Mouse (Mus musculus) kidney, postnatal 10 days (tissue): ENCODE data around the gene 4930412O13Rik.

Source experiments
- DNase-seq: peaks from one replicate; pipeline ENCODE4 v3.0.0; 2021; ENCODE audit warnings: mixed read lengths

Gene 4930412O13Rik

DNA sequence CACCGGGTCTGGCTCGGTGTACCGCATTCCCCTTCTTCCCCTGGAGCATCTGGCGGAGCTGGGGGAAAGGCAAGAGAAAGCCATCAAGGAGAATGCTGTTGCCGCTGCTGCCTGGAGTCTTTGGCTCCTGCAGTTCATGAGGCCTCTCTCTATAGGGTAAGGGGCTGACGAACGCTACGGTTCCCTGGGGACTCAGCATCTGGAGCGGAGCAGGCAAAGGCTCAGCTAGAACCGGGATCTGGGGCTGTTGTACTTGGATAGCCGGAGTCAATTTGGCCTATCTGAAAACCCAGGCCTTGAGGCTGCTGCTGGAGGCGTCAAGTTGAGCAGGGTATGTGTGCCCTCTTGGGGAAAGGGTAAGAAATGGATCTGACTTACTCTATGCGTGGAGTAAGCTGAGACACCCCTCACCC is 565 bp downstream of the 4930412O13Rik start:
- DNase-seq = no peak

DNA sequence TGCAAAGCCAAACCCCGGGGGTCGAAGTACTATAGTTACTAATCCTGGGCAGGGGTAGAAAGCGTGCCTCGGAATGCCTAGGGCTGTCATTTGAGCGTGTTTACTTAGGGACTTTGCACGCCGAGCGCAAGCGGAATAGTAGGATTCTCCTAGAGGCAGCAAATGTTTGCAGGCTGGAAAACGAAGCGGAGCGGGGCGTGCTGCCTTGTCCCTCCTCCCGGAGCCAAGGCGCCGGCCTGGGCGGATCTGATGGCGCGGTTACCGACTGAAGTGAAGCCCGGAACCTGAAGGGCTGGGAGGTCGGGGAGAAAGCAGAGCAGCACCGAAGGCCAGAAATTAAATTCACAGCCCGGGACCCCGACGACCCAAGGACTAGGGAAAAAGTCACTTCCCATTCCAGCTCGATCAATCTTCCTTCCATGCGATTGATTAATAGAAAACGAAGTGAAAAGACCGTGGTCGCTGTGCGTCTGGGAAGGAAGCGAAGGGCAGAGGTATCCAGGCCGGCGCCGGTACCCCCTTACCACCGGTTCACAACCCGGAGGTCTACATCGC is 1.4 kb downstream of the 4930412O13Rik start:
- peak; percentile 61 for DNase-seq

DNA sequence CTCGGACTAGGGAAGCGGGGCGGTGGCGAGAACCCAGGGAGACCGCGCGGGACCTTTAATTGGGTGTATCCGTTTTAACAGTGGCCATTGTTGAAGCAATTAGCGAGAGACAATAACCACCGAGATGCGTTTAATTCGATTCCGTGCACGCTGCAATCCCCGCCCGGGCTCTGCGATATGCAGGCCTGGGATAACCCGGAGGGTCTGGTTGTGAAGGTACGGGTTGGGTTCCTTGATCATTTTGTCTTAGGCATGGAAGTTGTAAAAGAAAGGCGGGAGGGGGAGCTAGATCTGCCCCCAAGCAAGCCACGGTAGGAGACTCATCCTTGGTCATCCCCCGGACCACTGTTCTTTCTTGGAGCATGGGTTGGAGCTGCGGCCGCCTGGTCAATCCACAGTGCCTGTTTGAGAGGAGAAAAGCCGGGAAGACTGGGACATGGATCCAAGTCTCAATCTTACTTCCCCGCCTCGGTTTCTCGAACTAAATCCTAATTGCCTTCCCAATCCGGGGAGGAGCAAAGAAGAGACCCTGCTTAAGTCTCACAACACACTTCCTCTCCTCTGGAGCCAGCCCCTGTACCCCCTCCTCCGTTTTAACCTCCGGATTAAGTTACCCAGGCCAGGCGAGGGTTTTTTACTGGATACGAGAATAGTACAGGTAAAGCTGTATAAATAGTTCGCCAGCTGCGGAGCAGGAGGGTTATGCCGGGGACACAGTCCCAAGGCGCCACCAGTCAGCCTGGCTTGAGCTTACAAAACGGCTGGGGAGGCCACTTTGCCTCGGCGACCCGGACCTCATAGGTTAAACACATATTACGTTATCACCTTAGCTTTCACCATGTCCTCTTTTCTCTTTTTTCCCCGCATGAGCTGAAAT is 2.1 kb downstream of the 4930412O13Rik start:
- peak; percentile 35 for DNase-seq

DNA sequence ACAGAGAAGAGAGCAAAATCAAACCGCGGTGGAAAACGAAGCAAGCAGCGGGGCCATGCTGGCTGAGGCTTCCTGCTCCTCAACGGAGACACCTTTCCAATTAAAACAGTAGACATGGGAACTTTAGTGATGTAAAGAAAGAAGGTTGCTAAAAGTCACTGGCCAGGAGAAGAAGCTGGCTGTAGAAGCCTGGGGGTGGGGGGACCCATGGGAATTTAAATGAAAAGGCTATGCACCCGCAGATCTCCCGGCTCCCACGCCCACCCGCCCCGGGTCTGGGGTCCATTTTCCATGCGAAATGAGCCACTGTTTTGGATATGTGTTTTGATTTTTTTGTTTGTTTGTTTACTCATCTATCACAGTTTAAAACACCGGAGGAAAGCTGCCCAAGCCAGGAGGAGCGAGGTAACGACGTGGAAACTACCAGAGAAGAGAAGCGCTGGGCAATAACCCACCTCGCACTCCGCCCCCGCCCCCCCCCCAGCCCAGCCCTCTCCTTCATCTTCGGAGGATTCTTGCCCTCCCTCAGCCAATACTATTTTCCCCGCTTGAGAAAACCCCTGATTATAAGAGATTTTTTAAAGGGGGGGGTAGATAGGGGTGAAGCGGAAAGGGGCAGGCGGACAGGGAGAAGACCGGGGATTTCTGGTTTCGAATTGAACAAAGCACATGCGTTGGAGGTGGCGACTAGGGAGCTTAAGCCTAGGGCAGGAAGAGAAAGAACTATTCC is 2.9 kb downstream of the 4930412O13Rik start:
- no peak for DNase-seq

DNA sequence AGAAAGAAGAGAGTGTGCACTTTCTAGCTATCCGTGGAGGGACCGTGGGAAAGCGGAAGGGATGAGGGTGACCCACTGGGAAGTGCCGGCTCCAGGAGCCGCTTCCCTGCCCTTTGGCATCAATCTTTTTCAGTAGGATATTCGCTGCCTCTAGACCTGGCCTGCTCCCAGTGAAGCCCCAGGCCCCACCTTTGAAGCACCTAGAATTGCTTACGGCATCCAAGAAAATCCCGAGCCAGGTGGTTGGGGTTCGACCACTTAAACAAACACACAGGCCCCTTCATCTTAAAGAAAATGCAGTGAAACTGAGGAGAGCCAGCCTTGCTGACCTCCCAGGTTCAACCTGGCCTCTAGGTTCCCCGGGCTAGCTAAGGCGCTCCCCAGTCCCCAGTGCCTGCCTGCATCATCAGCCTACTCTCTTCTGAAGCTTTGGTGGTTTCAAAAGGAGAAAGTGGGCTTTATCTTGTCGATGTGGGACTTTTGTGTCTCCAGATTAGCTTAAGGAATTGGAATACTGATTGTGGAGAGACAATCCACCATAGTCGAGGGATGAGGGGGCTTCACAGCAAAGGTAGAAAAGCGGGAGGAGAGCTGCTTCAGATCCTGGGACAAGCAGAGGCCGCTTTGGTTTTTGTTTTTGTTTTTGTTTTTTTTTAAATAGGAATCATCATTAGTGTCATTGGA is 3.6 kb downstream of the 4930412O13Rik start:
- no peak for DNase-seq

DNA sequence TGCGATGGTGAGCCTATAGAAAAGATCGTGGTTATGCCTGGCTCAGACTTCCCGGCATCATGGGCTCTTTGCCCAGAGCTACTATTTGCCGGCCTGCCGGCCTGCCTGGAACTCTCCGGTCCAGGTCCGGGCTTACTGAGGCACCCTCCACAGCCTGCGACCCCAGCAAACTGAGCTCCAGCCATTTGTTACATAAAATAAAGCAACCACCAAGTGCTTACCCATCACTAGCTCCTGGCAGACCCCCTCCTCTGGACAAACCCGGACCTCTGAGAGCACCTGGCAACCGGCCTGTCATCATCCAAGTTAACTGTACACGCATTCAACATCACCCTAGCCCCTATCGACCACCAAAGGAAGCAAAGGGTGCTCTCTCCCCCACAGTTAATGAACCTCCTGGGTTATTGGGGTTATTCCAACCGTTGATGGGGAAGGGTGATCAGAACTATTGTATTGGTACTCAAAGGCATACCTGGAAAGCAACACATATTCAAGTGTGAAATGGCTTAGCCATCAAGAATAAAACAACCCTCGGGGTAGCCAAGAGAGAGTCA is 4.2 kb downstream of the 4930412O13Rik start:
- DNase-seq = no peak

DNA sequence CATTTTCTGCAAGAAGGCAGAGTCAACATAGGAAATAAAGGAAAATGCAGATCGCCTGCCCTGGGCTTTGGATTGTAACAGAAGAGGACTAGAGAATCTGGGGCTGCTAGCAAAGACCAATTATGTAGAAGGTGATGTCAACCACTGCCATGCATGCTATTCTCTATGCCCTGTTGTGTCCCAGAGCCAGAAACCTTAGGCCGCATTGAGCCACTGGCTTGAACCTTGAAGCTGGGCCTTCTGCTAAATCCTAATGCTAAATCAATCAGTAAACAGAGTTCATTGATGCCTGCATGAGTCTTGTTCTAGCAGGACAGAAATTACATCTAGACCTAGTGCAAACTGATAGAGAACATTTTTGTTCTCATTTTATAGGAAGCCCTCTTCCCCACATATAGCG is 5.0 kb downstream of the 4930412O13Rik start:
- no peak for DNase-seq

DNA sequence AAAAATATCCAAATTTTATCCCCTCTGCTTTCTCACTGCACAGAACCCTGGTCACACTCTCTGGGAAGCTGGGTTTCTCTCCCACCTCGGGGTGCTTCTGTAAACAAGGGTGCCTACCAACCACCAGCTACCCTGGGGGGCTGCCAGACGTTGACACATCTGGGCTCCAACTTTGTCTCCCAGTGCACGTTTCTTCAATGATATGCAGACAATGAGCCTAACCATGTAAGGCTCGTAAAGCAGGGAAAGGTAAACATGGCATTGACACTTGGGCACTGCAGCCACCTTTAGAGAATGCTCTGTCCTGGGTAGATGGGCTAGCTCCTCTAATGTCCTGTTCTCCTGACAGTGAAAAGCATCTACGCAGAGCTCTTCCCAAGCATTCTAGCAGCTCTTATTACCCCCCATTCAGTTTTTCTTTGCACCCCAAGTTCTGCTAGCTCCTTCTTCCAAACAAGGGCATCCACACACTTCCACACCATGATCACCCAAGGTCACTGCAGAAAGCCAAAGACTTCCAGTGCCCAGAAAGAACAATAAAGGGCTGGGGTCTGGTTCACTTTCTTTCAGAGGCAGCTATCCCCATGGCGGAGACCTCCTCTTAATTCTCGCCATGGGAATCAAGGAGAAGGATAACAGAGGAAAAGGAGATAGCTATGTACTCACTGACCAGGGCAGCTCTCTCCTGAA is 6.0 kb downstream of the 4930412O13Rik start:
- DNase-seq = no peak

DNA sequence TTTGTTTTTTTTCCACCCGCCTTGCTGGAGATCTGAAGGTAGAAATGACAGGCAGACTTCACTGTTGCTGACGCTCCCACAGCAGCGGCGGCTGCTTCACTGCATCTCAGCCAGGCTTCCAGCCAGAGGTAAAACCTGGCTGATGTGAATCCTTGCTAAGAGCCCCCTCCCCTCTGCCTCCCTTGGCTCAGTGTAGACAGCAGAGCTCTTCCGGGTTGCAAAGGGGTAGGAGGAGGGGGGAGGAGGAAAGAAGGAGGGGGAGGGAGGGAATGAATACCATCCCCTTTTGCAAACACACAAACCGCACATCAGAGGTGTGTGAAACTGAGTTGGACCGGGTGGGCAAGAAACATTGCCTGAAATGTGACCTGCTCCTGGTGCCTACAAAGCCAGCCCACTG is 6.6 kb downstream of the 4930412O13Rik start:
- no peak for DNase-seq

DNA sequence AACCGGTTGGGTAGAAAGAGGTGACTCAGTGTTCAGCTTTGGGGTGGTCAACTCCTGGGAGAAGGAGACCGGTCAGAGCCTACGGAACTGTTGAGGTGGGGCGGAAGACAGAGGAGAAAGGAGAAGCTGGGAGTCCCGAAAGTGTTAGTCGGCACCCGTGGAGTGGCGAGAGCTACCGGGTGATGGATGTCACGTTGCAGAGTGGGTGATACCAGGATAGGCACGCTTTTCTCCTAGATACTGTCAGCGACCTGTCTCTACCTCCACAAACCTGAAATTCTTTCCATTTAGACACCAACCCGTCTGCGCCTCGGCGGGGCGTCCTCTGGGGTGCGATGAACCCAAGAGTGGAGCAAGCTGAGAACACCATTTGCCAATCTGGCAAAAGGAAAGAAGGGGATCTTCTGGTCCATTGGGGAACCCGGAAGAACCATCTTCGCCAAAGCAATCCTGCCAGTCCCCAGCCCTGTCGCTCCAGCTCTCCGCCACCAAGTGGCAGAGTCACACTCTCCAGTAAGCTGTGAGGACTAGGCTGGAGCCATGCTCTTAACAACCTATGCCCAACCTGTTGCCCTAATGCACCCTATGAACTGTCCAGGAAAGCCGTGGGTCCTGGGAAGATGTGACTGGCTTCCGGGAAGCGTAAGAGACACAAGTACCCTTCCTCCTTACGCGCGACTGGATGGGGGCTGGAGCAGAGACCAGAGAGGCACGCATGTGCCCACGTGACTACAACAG is 8.0 kb downstream of the 4930412O13Rik start, which contains the start of gene 9230102O04Rik:
Gene 9230102O04Rik, minus strand, starts transcription at position 628 of the 738 bp plus-strand sequence.
- peak; percentile 65 for DNase-seq

DNA sequence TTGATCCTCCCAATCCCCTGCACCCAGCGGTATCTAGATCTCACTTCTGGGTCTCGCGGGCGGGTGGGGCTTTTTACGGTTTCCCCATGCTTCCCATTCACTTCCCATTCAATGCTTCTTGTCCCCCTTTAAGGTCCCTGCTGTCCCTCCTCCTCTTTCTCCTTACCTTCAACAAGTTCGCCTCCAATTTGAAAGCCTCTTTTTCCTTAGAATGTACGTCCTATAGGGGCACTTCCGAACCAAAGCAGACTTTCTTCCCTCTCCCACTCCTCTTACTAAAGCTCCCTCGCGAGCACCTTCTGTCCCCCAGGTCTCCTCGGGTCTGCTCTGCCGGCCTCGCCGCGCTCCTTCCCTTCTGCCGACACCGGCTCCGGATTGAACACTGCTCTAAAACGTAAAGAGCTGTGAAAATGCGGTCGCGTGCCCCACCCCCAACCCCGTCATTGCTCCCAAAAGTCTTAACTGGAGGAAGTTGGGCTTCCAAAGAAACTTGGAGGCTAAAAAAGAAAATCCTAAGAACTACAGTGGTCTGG is 8.7 kb downstream of the 4930412O13Rik start, which contains the start of gene Gata3:
Gene Gata3, minus strand, starts transcription at position 384 of the 533 bp plus-strand sequence.
- DNase-seq = peak; percentile 34

DNA sequence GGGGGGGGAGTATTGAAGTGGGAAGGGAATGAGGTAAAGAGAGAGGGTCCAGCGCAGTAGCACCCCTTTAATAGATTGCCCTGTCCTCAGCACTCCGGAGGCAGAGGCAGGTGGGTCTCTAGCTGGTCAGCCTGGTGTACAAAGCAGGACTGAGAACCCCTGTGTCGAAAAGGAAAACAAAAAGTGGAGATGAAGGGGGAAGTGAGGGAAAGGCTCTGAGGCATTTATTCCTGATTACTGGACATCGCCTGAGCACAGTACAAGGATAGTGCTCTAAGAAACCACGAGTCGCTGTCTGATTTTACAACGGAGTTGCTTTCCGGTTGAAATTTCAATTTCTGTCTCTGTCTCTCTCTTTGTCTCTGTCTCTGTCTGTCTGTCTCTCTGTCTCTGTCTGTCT is 9.2 kb downstream of the 4930412O13Rik start:
- DNase-seq = no peak

DNA sequence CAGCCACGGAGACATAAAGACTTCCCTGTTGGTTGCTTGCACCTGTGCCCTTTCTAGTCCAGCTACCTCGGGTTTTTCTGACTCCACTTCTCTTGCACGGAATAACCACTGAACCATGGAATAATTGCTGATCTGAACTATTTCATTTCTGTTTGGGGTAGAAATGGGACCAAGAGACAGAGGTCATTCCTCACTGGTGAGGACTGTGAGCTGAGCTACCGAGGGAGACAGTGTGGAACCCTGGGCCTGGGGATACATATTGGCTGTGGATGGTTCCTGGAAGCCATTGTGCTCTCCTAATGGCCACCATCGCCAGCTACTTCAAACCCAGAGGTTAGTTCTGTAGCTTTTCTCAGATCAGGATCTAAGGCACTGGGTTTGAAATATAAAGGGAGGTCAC is 9.9 kb downstream of the 4930412O13Rik start:
- DNase-seq = no peak

DNA sequence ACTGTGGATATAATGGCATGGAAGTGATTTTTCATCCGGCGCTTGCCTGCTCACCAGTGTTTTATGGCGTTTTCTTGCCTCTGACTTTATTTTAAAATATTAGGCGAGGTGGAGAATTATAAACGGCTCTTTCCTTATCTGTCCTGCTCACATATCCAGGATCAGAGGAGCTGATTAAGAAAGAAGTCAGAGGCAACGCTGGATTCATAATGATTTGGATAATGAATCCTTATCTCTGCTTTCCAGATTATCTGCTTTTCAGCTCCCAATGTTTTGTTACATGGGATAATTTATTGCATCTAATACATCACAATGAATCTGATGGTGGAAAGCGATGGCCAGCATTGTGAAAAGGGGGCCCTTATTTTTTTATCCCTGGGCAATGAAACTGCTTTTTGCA is 11.5 kb downstream of the 4930412O13Rik start:
- DNase-seq = no peak

DNA sequence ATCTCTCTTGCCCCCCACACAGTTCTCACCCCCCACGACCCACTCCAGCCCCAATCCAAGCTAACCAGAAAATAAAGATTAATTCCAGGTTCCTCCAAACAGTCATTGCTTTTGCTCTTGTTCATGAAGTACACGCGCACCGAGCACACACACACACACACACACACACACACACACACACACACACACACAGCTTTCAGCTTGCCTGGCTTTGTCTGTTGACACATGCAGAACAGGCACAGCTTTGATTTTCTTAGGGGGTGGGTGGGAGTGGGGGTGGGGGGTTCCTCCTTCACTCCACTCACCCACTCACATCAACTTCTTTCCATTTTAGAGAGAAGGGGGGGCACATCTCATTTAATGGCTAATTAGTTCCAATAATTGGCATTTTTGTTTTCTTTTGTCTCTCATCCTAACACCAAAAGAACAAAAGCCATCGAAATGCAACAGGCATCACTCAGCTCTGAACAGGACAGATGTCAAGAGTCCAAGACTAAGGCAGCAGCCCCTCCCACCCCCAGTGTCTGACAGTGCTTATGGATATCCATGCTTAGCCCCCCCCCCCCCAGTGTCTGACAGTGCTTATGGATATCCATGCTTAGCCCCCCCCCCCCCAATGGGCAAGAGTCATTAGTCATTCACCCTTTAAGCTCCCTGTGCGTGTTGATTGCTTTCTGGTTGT is 12.4 kb downstream of the 4930412O13Rik start:
- no peak for DNase-seq

DNA sequence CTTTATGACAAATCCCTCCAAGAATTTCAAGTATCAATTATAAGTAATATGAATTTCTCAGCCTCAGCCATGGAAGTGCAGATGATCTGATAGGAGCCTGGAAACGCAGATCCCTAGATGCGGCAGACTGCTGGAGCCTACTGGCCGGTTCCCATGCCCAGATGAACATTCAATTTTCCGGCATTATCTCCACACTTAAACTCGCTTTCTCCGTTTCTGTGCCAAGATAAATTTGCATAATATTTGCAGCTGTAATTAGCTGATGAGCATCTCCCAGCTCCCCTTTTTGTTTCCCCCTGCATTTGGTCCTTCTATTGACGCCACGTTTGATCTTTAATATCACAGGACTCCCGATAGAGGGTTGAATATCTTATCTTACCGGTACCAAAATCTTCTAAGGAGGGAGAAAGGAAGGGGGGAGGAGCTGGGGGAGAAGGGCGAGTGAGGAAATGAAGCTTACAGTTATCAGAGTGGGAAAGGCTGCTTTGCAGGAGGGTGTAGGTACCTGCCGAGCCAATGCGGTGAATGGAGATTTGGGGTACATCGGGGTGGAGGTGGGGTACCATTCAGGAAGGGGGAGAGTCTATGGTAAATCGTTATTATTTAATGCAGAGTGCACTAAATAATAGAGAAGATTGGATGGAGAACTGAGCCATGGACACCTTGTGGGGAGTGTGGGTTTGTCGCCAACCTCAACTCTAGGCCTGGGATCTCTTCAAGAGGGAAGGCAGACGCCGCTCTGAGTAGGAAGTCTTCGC is 14.0 kb downstream of the 4930412O13Rik start:
- no peak for DNase-seq

DNA sequence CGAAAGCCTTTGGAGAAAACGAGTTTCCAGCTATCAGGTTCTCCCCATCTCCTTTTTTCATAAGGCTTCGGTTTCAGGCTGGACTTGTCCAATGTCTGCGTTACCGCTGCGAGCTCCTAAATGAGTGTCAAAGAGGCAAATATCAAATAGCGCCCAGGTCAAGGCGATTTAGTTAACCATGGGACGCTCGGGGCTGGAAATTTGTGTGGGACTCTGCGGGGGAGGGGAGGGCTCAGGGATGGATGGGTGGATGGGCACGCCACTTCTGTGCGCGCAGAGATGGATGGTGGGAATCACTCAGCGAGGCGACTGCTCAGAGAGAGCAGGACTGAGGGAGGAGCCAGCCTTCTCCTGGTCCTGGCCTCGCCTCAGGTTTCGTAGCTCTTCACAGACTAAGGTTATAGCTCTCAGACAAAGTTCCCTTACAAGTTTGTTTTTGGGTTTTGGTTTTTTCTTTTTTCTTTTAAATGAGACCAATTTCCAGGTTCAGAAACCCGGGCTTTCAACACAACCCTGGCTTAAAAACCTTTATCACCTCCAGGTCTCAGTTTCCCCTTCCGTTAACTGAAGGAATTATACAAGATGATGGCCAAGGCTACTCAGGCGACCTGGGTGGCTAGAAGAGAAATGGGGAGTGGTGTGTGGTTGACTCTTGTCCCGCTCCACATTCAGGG is 15.2 kb downstream of the 4930412O13Rik start:
- DNase-seq = no peak

DNA sequence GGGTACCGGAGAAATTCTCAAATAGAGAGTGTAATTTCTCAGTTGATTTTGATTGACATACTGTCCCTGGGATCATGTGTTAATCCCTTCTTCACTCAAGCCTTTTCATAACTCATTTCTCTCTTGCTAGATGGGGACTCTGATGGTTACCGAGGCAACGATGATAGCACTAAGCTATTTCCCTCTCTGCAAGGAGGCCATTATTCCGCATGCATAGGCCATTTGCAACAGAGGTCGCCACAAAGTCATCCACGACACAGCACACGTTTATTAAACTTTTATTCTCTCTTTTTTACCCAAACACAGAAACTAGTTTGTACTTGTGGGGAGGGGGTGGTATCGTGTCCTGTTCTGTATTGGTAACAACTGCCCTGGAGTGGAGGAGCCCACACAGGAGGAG is 16.8 kb downstream of the 4930412O13Rik start:
- no peak for DNase-seq
